Mouse (Mus musculus): Measurements from ENCODE around the gene Ryr3. TPM values are rescaled to one million over a fixed set of nuclear protein-coding genes. Genes with fewer than 3 reads are reported as not detected.

Gene Ryr3
- polyA plus RNA-seq, 1 experiment from 2014 or later: 1.6 TPM

GRCm38 (mm10) chr2:112751416-112751815 is 465.5 kb downstream of the Ryr3 start:
- no peak for ATAC-seq (ENCODE audit: low FRiP score, low TSS enrichment)
- no peaks in the 10 kb centered on the region for H3K9me3 ChIP-seq (ENCODE audit: low read length)
- H3K9ac ChIP-seq (replicated peaks; ENCODE audit: low read length): no peak overlapping the region
- H3K27me3 ChIP-seq (ENCODE audit: insufficient read depth, low read length): no peaks in the 10 kb centered on the region
- no peak overlapping the region for H3K4me3 ChIP-seq (ENCODE audit: low read length)
- 84% methylated on average over 5 of the region's 5 CpGs for WGBS
- no peaks in the 10 kb centered on the region for H3K4me1 ChIP-seq (ENCODE audit: insufficient read depth, low read length)
- no peak overlapping the region for H3K27ac ChIP-seq (ENCODE audit: low read length)
- no peaks in the 10 kb centered on the region for H3K36me3 ChIP-seq (ENCODE audit: insufficient read depth, low read length)
- H3K4me2 ChIP-seq (replicated peaks; ENCODE audit: low read depth, low read length): no peak overlapping the region

- no peak overlapping the region for H3K9ac ChIP-seq (replicated peaks; ENCODE audit: low read length)
- no peaks in the 10 kb centered on the region for H3K9me3 ChIP-seq (ENCODE audit: low read length)
- no peaks in the 10 kb centered on the region for H3K27me3 ChIP-seq (ENCODE audit: insufficient read depth, low read length)
- H3K4me2 ChIP-seq (replicated peaks; ENCODE audit: low read depth, low read length): no peak overlapping the region
- WGBS: 90% methylated on average over 1 of the region's 1 CpGs
- H3K27ac ChIP-seq (ENCODE audit: low read length): no peak overlapping the region
- no peaks in the 10 kb centered on the region for H3K36me3 ChIP-seq (ENCODE audit: insufficient read depth, low read length)
- H3K4me3 ChIP-seq (ENCODE audit: low read length): no peak overlapping the region
- ATAC-seq (ENCODE audit: low FRiP score, low TSS enrichment): no peak
- no peaks in the 10 kb centered on the region for H3K4me1 ChIP-seq (ENCODE audit: insufficient read depth, low read length)
These were observed 468.4 kb downstream of the Ryr3 start for GRCm38 (mm10) chr2:112748532-112748931.

- no peak overlapping the region for H3K27ac ChIP-seq (ENCODE audit: low read length)
- H3K27me3 ChIP-seq (ENCODE audit: insufficient read depth, low read length): no peaks in the 10 kb centered on the region
- H3K9ac ChIP-seq (replicated peaks; ENCODE audit: low read length): no peak overlapping the region
- no peaks in the 10 kb centered on the region for H3K9me3 ChIP-seq (ENCODE audit: low read length)
- no peak for ATAC-seq (ENCODE audit: low FRiP score, low TSS enrichment)
- H3K4me1 ChIP-seq (ENCODE audit: insufficient read depth, low read length): no peaks in the 10 kb centered on the region
- H3K4me2 ChIP-seq (replicated peaks; ENCODE audit: low read depth, low read length): no peak overlapping the region
- H3K36me3 ChIP-seq (ENCODE audit: insufficient read depth, low read length): no peaks in the 10 kb centered on the region
- 53% methylated on average over 2 of the region's 2 CpGs for WGBS
- no peak overlapping the region for H3K4me3 ChIP-seq (ENCODE audit: low read length)
These were observed 484.0 kb downstream of the Ryr3 start for GRCm38 (mm10) chr2:112732942-112733341.

- H3K9me3 ChIP-seq (ENCODE audit: low read length): no peaks in the 10 kb centered on the region
- no peak for ATAC-seq (ENCODE audit: low FRiP score, low TSS enrichment)
- WGBS: 63% methylated on average over 6 of the region's 6 CpGs
- no peaks in the 10 kb centered on the region for H3K4me1 ChIP-seq (ENCODE audit: insufficient read depth, low read length)
- no peak overlapping the region for H3K4me3 ChIP-seq (ENCODE audit: low read length)
- no peaks in the 10 kb centered on the region for H3K27me3 ChIP-seq (ENCODE audit: insufficient read depth, low read length)
- no peaks in the 10 kb centered on the region for H3K36me3 ChIP-seq (ENCODE audit: insufficient read depth, low read length)
- H3K9ac ChIP-seq (replicated peaks; ENCODE audit: low read length): no peak overlapping the region
- H3K4me2 ChIP-seq (replicated peaks; ENCODE audit: low read depth, low read length): no peak overlapping the region
- no peak overlapping the region for H3K27ac ChIP-seq (ENCODE audit: low read length)
These were observed 489.1 kb downstream of the Ryr3 start for GRCm38 (mm10) chr2:112727842-112728241.

GRCm38 (mm10) chr2:112721217-112721616 is 495.7 kb downstream of the Ryr3 start:
- H3K4me1 ChIP-seq (ENCODE audit: insufficient read depth, low read length): no peaks in the 10 kb centered on the region
- no peak overlapping the region for H3K4me2 ChIP-seq (replicated peaks; ENCODE audit: low read depth, low read length)
- H3K27me3 ChIP-seq (ENCODE audit: insufficient read depth, low read length): no peaks in the 10 kb centered on the region
- H3K36me3 ChIP-seq (ENCODE audit: insufficient read depth, low read length): no peaks in the 10 kb centered on the region
- H3K9me3 ChIP-seq (ENCODE audit: low read length): no peaks in the 10 kb centered on the region
- H3K9ac ChIP-seq (replicated peaks; ENCODE audit: low read length): no peak overlapping the region
- ATAC-seq (ENCODE audit: low FRiP score, low TSS enrichment): no peak
- H3K4me3 ChIP-seq (ENCODE audit: low read length): no peak overlapping the region
- WGBS: 91% methylated on average over 1 of the region's 1 CpGs
- no peak overlapping the region for H3K27ac ChIP-seq (ENCODE audit: low read length)

- 56% methylated on average over 3 of the region's 3 CpGs for WGBS
- H3K27ac ChIP-seq (ENCODE audit: low read length): no peak overlapping the region
- no peaks in the 10 kb centered on the region for H3K27me3 ChIP-seq (ENCODE audit: insufficient read depth, low read length)
- H3K4me2 ChIP-seq (replicated peaks; ENCODE audit: low read depth, low read length): no peak overlapping the region
- H3K4me1 ChIP-seq (ENCODE audit: insufficient read depth, low read length): no peaks in the 10 kb centered on the region
- H3K9me3 ChIP-seq (ENCODE audit: low read length): no peaks in the 10 kb centered on the region
- no peaks in the 10 kb centered on the region for H3K36me3 ChIP-seq (ENCODE audit: insufficient read depth, low read length)
- ATAC-seq (ENCODE audit: low FRiP score, low TSS enrichment): no peak
- H3K9ac ChIP-seq (replicated peaks; ENCODE audit: low read length): no peak overlapping the region
- H3K4me3 ChIP-seq (ENCODE audit: low read length): no peak overlapping the region
These were observed 496.2 kb downstream of the Ryr3 start for GRCm38 (mm10) chr2:112720715-112721114.

- Histone ChIP-seq H3K9me3 (ENCODE audit: low read length) (no peaks in the 10 kb centered on the region), H3K4me3 (ENCODE audit: low read length) (no peak overlapping the region), H3K9ac (replicated peaks; ENCODE audit: low read length) (no peak overlapping the region), H3K4me2 (replicated peaks; ENCODE audit: low read depth, low read length) (no peak overlapping the region), H3K36me3 (ENCODE audit: insufficient read depth, low read length) (no peaks in the 10 kb centered on the region), H3K27me3 (ENCODE audit: insufficient read depth, low read length) (no peaks in the 10 kb centered on the region), H3K4me1 (ENCODE audit: insufficient read depth, low read length) (no peaks in the 10 kb centered on the region), H3K27ac (ENCODE audit: low read length) (no peak overlapping the region)
- ATAC-seq (ENCODE audit: low FRiP score, low TSS enrichment): no peak
- 62% methylated on average over 4 of the region's 4 CpGs for WGBS
These were observed 502.2 kb downstream of the Ryr3 start for GRCm38 (mm10) chr2:112714648-112715047.

- H3K36me3 ChIP-seq (ENCODE audit: insufficient read depth, low read length): no peaks in the 10 kb centered on the region
- 86% methylated on average over 5 of the region's 5 CpGs for WGBS
- no peak overlapping the region for H3K27ac ChIP-seq (ENCODE audit: low read length)
- no peak overlapping the region for H3K4me2 ChIP-seq (replicated peaks; ENCODE audit: low read depth, low read length)
- ATAC-seq (ENCODE audit: low FRiP score, low TSS enrichment): no peak
- no peaks in the 10 kb centered on the region for H3K4me1 ChIP-seq (ENCODE audit: insufficient read depth, low read length)
- no peaks in the 10 kb centered on the region for H3K9me3 ChIP-seq (ENCODE audit: low read length)
- H3K27me3 ChIP-seq (ENCODE audit: insufficient read depth, low read length): no peaks in the 10 kb centered on the region
- no peak overlapping the region for H3K9ac ChIP-seq (replicated peaks; ENCODE audit: low read length)
- H3K4me3 ChIP-seq (ENCODE audit: low read length): no peak overlapping the region
These were observed 535.1 kb downstream of the Ryr3 start for GRCm38 (mm10) chr2:112681817-112682216.

- no peaks in the 10 kb centered on the region for H3K36me3 ChIP-seq (ENCODE audit: insufficient read depth, low read length)
- no peak overlapping the region for H3K27ac ChIP-seq (ENCODE audit: low read length)
- ATAC-seq (ENCODE audit: low FRiP score, low TSS enrichment): no peak
- WGBS: 94% methylated on average over 1 of the region's 1 CpGs
- no peaks in the 10 kb centered on the region for H3K27me3 ChIP-seq (ENCODE audit: insufficient read depth, low read length)
- no peak overlapping the region for H3K4me3 ChIP-seq (ENCODE audit: low read length)
- H3K9ac ChIP-seq (replicated peaks; ENCODE audit: low read length): no peak overlapping the region
- H3K4me1 ChIP-seq (ENCODE audit: insufficient read depth, low read length): no peaks in the 10 kb centered on the region
- H3K9me3 ChIP-seq (ENCODE audit: low read length): no peaks in the 10 kb centered on the region
- no peak overlapping the region for H3K4me2 ChIP-seq (replicated peaks; ENCODE audit: low read depth, low read length)
These were observed 539.6 kb downstream of the Ryr3 start for GRCm38 (mm10) chr2:112677246-112677645.

GRCm38 (mm10) chr2:112676721-112677120 is 540.2 kb downstream of the Ryr3 start:
- H3K4me3 ChIP-seq (ENCODE audit: low read length): no peak overlapping the region
- H3K27me3 ChIP-seq (ENCODE audit: insufficient read depth, low read length): no peaks in the 10 kb centered on the region
- no peak for ATAC-seq (ENCODE audit: low FRiP score, low TSS enrichment)
- no peak overlapping the region for H3K4me2 ChIP-seq (replicated peaks; ENCODE audit: low read depth, low read length)
- WGBS: 66% methylated on average over 1 of the region's 1 CpGs
- H3K27ac ChIP-seq (ENCODE audit: low read length): no peak overlapping the region
- H3K9ac ChIP-seq (replicated peaks; ENCODE audit: low read length): no peak overlapping the region
- no peaks in the 10 kb centered on the region for H3K4me1 ChIP-seq (ENCODE audit: insufficient read depth, low read length)
- no peaks in the 10 kb centered on the region for H3K9me3 ChIP-seq (ENCODE audit: low read length)
- H3K36me3 ChIP-seq (ENCODE audit: insufficient read depth, low read length): no peaks in the 10 kb centered on the region

- Histone ChIP-seq H3K27me3 (ENCODE audit: insufficient read depth, low read length) (no peaks in the 10 kb centered on the region), H3K4me1 (ENCODE audit: insufficient read depth, low read length) (no peaks in the 10 kb centered on the region), H3K4me3 (ENCODE audit: low read length) (no peak overlapping the region), H3K9ac (replicated peaks; ENCODE audit: low read length) (no peak overlapping the region), H3K9me3 (ENCODE audit: low read length) (no peaks in the 10 kb centered on the region), H3K27ac (ENCODE audit: low read length) (no peak overlapping the region), H3K4me2 (replicated peaks; ENCODE audit: low read depth, low read length) (no peak overlapping the region), H3K36me3 (ENCODE audit: insufficient read depth, low read length) (no peaks in the 10 kb centered on the region)
- no peak for ATAC-seq (ENCODE audit: low FRiP score, low TSS enrichment)
- 82% methylated on average over 2 of the region's 2 CpGs for WGBS
These were observed 540.7 kb downstream of the Ryr3 start for GRCm38 (mm10) chr2:112676175-112676574.
